Mouse (Mus musculus): ENCODE measurements around the gene Hoxd9.
A peak's percentile ranks its signal among the peaks of the same experiment; 100 is the strongest.

- TF ChIP-seq CTCF (conservative IDR thresholded peaks at IDR 0.05 in 1 of 2, IDR thresholded peaks at IDR 0.05 in 1 of 2; ENCODE audit: low read depth in 2 of 2, low read length in 2 of 2) (peak in 1 of 2 experiments; percentile 57; a peak in 2 of 4 replicates), POLR2A (IDR thresholded peaks at IDR 0.05; ENCODE audit: low read depth, low read length) (no peak), ELF1 (IDR thresholded peaks at IDR 0.05; ENCODE audit: low read depth, low read length) (no peak), SMC3 (IDR thresholded peaks at IDR 0.05; ENCODE audit: low read depth, low read length) (peak; percentile 34), SIN3A (IDR thresholded peaks at IDR 0.05; ENCODE audit: low read length) (no peak), MAZ (IDR thresholded peaks at IDR 0.05; ENCODE audit: low read depth, low read length) (no peak), KAT2A (IDR thresholded peaks at IDR 0.05; ENCODE audit: insufficient replicate concordance, low read length) (no peak), RCOR1 (conservative IDR thresholded peaks at IDR 0.05; ENCODE audit: low read depth, low read length) (no peak), MAX (IDR thresholded peaks at IDR 0.05; ENCODE audit: low read length) (no peak), POLR2AphosphoS2 (IDR thresholded peaks at IDR 0.05; ENCODE audit: low read depth, low read length) (no peak), RAD21 (IDR thresholded peaks at IDR 0.05; ENCODE audit: low read depth, low read length) (no peak; the same call in 1 of the 2 replicates), ZNF384 (IDR thresholded peaks at IDR 0.05; ENCODE audit: low read depth, low read length) (peak; percentile 88), MAFK (IDR thresholded peaks at IDR 0.05; ENCODE audit: insufficient replicate concordance, low read length) (no peak)
Measured at GRCm38 (mm10) chr2:74686301-74686987, 11.1 kb upstream of the Hoxd9 start.

Data from CH12.LX (cell line).